Mouse (Mus musculus) embryonic facial prominence, embryonic 12.5 days (tissue): Measurements from ENCODE around the gene Rbx1. TPM values are rescaled to one million over a fixed set of nuclear protein-coding genes. Genes with fewer than 3 reads are reported as not detected.
A peak's percentile ranks its signal among the peaks of the same experiment; 100 is the strongest.

Experiments used
- ATAC-seq: fragments of 200-750 bp; cut with Nextera tagmentation; 2 replicates; pipeline ENCODE4 v1.8.0; 2017; ENCODE audit not compliant: insufficient number of reproducible peaks, insufficient read depth, low FRiP score, low TSS enrichment
- H3K27ac ChIP-seq: fragments of 300-500 bp; sonication (generic); 2 replicates; pipeline ENCODE4 v1.5.1; 2016; ENCODE audit warnings: mild to moderate bottlenecking
- H3K27me3 ChIP-seq: fragments of 300-500 bp; sonication (generic); 2 replicates; pipeline ENCODE4 v1.6.1; 2016; ENCODE audit warnings: mild to moderate bottlenecking, moderate library complexity
- H3K36me3 ChIP-seq: fragments of 300-500 bp; sonication (generic); 2 replicates; pipeline ENCODE4 v1.6.1; 2016; ENCODE audit warnings: mild to moderate bottlenecking
- H3K4me1 ChIP-seq: fragments of 300-500 bp; sonication (generic); 2 replicates; pipeline ENCODE4 v1.6.1; 2016
- H3K4me2 ChIP-seq: fragments of 300-500 bp; sonication (generic); replicated peaks from 2 replicates; pipeline ENCODE4 v1.6.1; 2016; ENCODE audit warnings: mild to moderate bottlenecking, moderate library complexity
- H3K4me3 ChIP-seq: fragments of 300-500 bp; sonication (generic); 2 replicates; pipeline ENCODE4 v1.5.1; 2016; ENCODE audit warnings: mild to moderate bottlenecking
- H3K9ac ChIP-seq: fragments of 300-500 bp; sonication (generic); 2 replicates; pipeline ENCODE4 v1.6.1; 2016; ENCODE audit warnings: mild to moderate bottlenecking, moderate library complexity
- H3K9me3 ChIP-seq: fragments of 300-500 bp; sonication (generic); 2 replicates; pipeline ENCODE4 v1.6.1; 2016; ENCODE audit warnings: mild to moderate bottlenecking, moderate library complexity
- WGBS: fragments of 180-500 bp; shearing (Covaris S2); methylation state at CpG from one replicate; pipeline ENCODE4 v1.1.7; 2016; 5-methylcytosine and 5-hydroxymethylcytosine counted together
- polyA plus RNA-seq: library from polyadenylated mRNA; unstranded; fragments of >200 nt; fragmentation: Nextera tagmentation; extraction: Ambion mirVana; gene quantifications from 2 replicates; pipeline ENCODE4 v1.2.1, GENCODE M21; 2016

Gene Rbx1
- polyA plus RNA-seq, 1 experiment from 2014 or later = 507 TPM

DNA sequence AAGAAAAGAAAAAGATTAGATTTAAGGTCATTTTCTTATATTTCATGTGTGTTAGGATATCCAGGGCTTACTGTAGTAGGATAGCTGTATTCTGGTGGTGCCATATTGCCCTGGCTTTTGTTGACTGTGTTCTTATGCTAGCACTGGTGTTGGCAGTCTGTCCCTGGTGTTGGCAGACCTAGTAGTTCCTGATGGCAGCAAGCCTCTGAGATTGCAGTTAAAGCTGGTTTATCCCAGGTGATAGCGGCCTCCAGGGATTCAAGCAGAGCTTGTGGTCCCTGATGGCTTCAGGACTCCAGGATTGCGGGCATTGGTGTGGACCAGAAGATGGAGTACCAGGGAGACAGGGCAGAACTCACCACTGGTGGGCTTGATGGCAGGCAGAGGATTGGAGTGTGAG is 37.4 kb downstream of the Rbx1 start:
- Histone ChIP-seq H3K9ac (no peak overlapping the region), H3K9me3 (no peaks in the 10 kb centered on the region), H3K27me3 (no peaks in the 10 kb centered on the region), H3K4me2 (no peak overlapping the region), H3K27ac (no peak overlapping the region), H3K36me3 (no peaks in the 10 kb centered on the region), H3K4me1 (no peaks in the 10 kb centered on the region), H3K4me3 (no peak overlapping the region)
- ATAC-seq = no peak
- 83% methylated on average over 2 of the region's 2 CpGs for WGBS

GRCm38 (mm10) chr15:81503995-81504394 is 37.9 kb downstream of the Rbx1 start:
- no peaks in the 10 kb centered on the region for H3K9me3 ChIP-seq

GRCm38 (mm10) chr15:81507201-81507600 is 41.1 kb downstream of the Rbx1 start:
- ATAC-seq = no peak
- no peaks in the 10 kb centered on the region for H3K27me3 ChIP-seq
- H3K36me3 ChIP-seq = no peaks in the 10 kb centered on the region
- H3K9me3 ChIP-seq = no peaks in the 10 kb centered on the region
- H3K4me2 ChIP-seq = no peak overlapping the region
- H3K4me3 ChIP-seq = no peak overlapping the region
- H3K9ac ChIP-seq = no peak overlapping the region
- H3K27ac ChIP-seq = no peak overlapping the region
- no peaks in the 10 kb centered on the region for H3K4me1 ChIP-seq

More at GRCm38 (mm10) chr15:81503995-81504394, 37.9 kb downstream of the Rbx1 start:
- no peak for ATAC-seq
- Histone ChIP-seq H3K27me3 (no peaks in the 10 kb centered on the region), H3K4me1 (no peaks in the 10 kb centered on the region), H3K4me2 (no peak overlapping the region), H3K36me3 (no peaks in the 10 kb centered on the region), H3K27ac (no peak overlapping the region), H3K9ac (no peak overlapping the region), H3K4me3 (no peak overlapping the region)
- WGBS = 85% methylated on average over 2 of the region's 2 CpGs

DNA sequence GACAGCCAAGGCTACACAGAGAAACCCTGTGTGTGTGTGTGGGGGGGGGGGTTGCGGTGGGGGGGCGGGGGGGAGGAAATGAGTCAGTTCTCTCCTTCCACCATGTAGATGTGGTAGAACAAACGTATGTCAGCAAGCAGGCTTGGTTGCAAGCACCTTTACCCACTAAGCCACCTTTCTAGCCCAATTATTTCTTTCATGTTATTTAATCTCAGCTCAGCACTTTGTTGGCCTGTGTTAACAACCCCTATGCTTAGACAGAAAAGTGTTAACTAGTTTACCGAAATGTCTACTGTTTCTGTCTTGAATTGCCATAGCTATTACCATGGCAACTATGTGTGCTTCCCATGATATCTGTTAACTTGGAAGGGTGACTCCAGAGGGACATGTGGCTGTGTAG is 44.5 kb downstream of the Rbx1 start:
- Histone ChIP-seq H3K9ac (no peak overlapping the region), H3K36me3 (no peaks in the 10 kb centered on the region), H3K9me3 (no peaks in the 10 kb centered on the region), H3K4me3 (no peak overlapping the region), H3K4me1 (peaks cover 11% of the 10 kb centered on the region; the same call in 1 of the 2 replicates), H3K4me2 (no peak overlapping the region), H3K27ac (no peak overlapping the region), H3K27me3 (no peaks in the 10 kb centered on the region)
- 78% methylated on average over 4 of the region's 4 CpGs for WGBS
- ATAC-seq = no peak

GRCm38 (mm10) chr15:81511601-81512261 is 45.6 kb downstream of the Rbx1 start:
- Histone ChIP-seq H3K9ac (no peak overlapping the region), H3K4me3 (peak overlapping the region; percentile 12; the same call in 1 of the 2 replicates), H3K36me3 (no peaks in the 10 kb centered on the region), H3K9me3 (no peaks in the 10 kb centered on the region), H3K4me1 (peaks cover 11% of the 10 kb centered on the region; the same call in 1 of the 2 replicates), H3K27me3 (no peaks in the 10 kb centered on the region), H3K27ac (peak overlapping the region; percentile 54; the same call in 1 of the 2 replicates), H3K4me2 (peak overlapping the region; percentile 27)
- 41% methylated on average over 21 of the region's 21 CpGs for WGBS
- no peak for ATAC-seq

DNA sequence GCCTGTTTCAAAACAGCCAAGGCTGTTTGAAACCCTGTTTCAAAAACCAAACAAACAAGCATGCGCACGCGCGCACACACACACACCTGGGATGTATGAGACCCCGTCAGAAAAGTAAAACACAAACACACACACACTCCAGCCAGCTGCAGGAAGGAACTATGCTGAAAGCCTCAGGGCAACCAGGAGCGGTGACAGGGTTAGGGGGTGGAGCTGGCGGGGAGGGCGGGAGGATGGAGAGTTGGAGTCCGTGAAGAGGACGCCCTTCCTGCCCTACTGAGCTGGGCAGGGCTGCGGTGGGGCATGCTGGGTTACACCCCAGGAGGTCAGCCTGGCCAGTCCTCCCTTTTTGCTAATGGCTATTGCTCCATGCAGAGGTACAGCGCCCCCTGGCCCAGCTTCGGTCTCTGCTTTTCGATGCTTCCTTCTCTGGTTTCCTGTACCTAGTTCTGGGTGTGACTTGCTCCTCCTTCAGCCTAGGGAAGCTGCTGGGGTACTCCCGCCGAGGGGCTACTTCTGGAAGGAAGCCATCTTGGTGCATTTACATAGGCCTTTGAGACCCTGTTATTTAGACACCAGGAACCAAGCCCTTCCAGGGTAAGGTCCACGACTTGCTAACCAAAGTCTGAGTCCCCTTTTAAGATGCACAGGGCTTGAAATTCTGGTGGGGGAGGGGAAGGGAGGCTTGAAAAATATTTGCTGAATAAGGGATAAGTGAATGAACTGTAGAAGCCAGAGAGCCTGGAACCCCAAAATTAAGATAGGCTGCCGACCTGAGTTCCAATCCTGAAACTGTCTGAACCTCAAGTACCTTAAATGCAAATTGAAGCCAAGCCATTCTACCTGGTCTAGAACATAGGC is 48.2 kb downstream of the Rbx1 start:
- H3K9ac ChIP-seq = peak overlapping the region; percentile 30; the same call in 1 of the 2 replicates
- peaks cover 11% of the 10 kb centered on the region; the same call in 1 of the 2 replicates for H3K4me1 ChIP-seq
- H3K27me3 ChIP-seq = no peaks in the 10 kb centered on the region
- H3K27ac ChIP-seq = peak overlapping the region; percentile 51
- ATAC-seq = peak; percentile 81
- H3K4me2 ChIP-seq = peak overlapping the region; percentile 56
- no peaks in the 10 kb centered on the region for H3K36me3 ChIP-seq
- H3K4me3 ChIP-seq = peak overlapping the region; percentile 34
- 9% methylated on average over 18 of the region's 18 CpGs for WGBS
- no peaks in the 10 kb centered on the region for H3K9me3 ChIP-seq

- no peak overlapping the region for H3K4me2 ChIP-seq
- no peaks in the 10 kb centered on the region for H3K27me3 ChIP-seq
- H3K9me3 ChIP-seq = no peaks in the 10 kb centered on the region
- no peak overlapping the region for H3K9ac ChIP-seq
- 61% methylated on average over 3 of the region's 3 CpGs for WGBS
- H3K36me3 ChIP-seq = no peaks in the 10 kb centered on the region
- H3K4me3 ChIP-seq = no peak overlapping the region
- H3K27ac ChIP-seq = no peak overlapping the region
- no peak for ATAC-seq
- peaks cover 11% of the 10 kb centered on the region; the same call in 1 of the 2 replicates for H3K4me1 ChIP-seq
Observed at GRCm38 (mm10) chr15:81515221-81515620, 49.1 kb downstream of the Rbx1 start.

DNA sequence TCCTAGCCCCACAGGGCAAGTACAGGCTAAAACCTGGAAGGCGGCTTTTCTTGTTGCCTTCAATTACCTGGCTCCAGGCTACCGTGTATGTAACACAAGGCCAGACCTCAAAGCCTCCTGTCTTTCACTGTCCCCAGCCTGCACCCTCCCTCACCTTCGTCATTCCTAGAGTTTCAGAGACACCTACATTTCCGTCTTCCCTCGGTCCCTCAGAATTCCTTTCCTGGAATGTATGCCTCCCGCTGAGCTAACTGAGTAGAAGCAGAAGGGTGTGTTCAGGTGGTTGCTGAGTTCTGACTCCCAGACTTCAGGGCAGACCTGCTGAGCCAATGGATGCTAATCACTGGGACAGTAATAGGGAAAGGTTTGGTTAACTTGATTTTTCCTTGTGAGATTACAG is 51.9 kb downstream of the Rbx1 start:
- peaks cover 11% of the 10 kb centered on the region; the same call in 1 of the 2 replicates for H3K4me1 ChIP-seq
- H3K9me3 ChIP-seq = no peaks in the 10 kb centered on the region
- H3K27ac ChIP-seq = no peak overlapping the region
- no peaks in the 10 kb centered on the region for H3K36me3 ChIP-seq
- no peak for ATAC-seq
- no peak overlapping the region for H3K4me2 ChIP-seq
- H3K4me3 ChIP-seq = no peak overlapping the region
- 44% methylated on average over 6 of the region's 6 CpGs for WGBS
- no peak overlapping the region for H3K9ac ChIP-seq
- H3K27me3 ChIP-seq = no peaks in the 10 kb centered on the region

DNA sequence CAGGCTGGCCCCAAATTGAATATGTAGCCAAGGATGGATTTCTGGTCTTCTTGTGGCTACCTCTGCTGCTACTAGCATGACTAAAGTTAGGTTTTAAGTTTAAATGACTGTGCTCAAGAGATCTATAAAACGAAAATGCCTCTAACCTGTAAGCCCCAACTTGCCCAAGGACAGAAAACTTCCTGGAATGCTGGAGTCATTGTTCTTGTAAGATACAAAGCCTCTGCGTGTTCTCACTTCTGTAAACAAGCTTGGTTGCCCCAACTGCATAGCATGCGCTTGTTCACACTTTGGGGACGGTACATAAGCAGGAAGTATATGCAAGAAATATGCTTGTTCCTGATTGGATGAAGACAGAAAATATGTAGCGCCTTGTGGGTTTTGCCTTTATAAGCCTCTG is 52.7 kb downstream of the Rbx1 start:
- no peak overlapping the region for H3K9ac ChIP-seq
- H3K4me1 ChIP-seq = peaks cover 10% of the 10 kb centered on the region; the same call in 1 of the 2 replicates
- WGBS = 77% methylated on average over 5 of the region's 5 CpGs
- no peaks in the 10 kb centered on the region for H3K9me3 ChIP-seq
- no peak overlapping the region for H3K27ac ChIP-seq
- no peaks in the 10 kb centered on the region for H3K27me3 ChIP-seq
- H3K4me3 ChIP-seq = no peak overlapping the region
- ATAC-seq = no peak
- no peak overlapping the region for H3K4me2 ChIP-seq
- no peaks in the 10 kb centered on the region for H3K36me3 ChIP-seq

- Histone ChIP-seq H3K27me3 (no peaks in the 10 kb centered on the region), H3K36me3 (no peaks in the 10 kb centered on the region), H3K9ac (peak overlapping the region; percentile 68), H3K4me1 (peaks cover 8% of the 10 kb centered on the region; the same call in 1 of the 2 replicates), H3K9me3 (no peaks in the 10 kb centered on the region), H3K27ac (peak overlapping the region; percentile 90), H3K4me3 (peak overlapping the region; percentile 57), H3K4me2 (peak overlapping the region; percentile 92)
- WGBS = under 1% methylated on average over 38 of the region's 38 CpGs
- no peak for ATAC-seq
Observed at GRCm38 (mm10) chr15:81522036-81522751, 56.1 kb downstream of the Rbx1 start.

- Histone ChIP-seq H3K4me2 (peak overlapping the region; percentile 92), H3K9ac (peak overlapping the region; percentile 68), H3K27ac (peak overlapping the region; percentile 90), H3K9me3 (no peaks in the 10 kb centered on the region), H3K36me3 (no peaks in the 10 kb centered on the region), H3K4me1 (peaks cover 8% of the 10 kb centered on the region; the same call in 1 of the 2 replicates), H3K4me3 (peak overlapping the region; percentile 57), H3K27me3 (no peaks in the 10 kb centered on the region)
- peak; percentile 67 for ATAC-seq
- under 1% methylated on average over 16 of the region's 16 CpGs for WGBS
Observed at GRCm38 (mm10) chr15:81522761-81523168, 56.7 kb downstream of the Rbx1 start.
